Mouse (Mus musculus) neutrophil, adult 5-6 weeks (primary cell): ENCODE measurements around the gene Pfdn2. TPM values are rescaled to one million over a fixed set of nuclear protein-coding genes. Genes with fewer than 3 reads are reported as not detected.

ENCODE experiments used
- ATAC-seq: fragments of 151-379, 151-347 bp; 2 replicates; pipeline ENCODE4 v1.8.0; 2017; ENCODE audit warnings: mild to moderate bottlenecking, moderate TSS enrichment; ENCODE audit not compliant: insufficient number of reproducible peaks, poor library complexity, low FRiP score, severe bottlenecking; ENCODE audit errors: extremely low read depth
- total RNA-seq: library from RNA; stranded (forward); fragments of 200-1000 nt; gene quantifications from 2 replicates; pipeline ENCODE4 v1.2.3, GENCODE M21; 2017

Pfdn2 gene
- total RNA-seq, 1 experiment from 2014 or later: 18.7 TPM

DNA sequence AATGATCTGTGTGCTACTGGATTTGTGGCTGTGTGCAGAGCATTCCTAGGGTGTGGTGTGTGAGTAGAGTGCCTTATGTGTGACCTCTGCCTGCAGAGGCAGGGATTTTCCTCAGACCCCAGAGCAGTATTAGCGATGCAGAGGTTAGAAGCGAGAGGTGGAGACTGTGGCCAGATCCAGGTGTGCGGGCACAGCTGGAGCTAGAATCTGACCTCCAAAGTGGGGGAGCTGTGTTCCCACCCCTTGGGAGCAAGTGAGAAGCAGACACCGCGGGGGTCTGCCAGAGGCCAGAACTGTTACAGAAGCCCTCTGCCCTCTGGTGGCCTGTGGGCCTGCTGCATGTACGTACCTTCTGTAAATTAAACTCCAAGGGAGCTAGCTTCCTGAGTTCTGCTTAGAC, 41.6 kb downstream of the Pfdn2 start:
- no peak for ATAC-seq

GRCm38 (mm10) chr1:171388376-171389102, 43.1 kb downstream of the Pfdn2 start, which contains the start of gene Arhgap30:
Arhgap30 (plus strand) TSS chr1:171388954.
- ATAC-seq: peak; percentile 90

GRCm38 (mm10) chr1:171390101-171390500, 44.6 kb downstream of the Pfdn2 start:
- peak; percentile 75 for ATAC-seq

GRCm38 (mm10) chr1:171401821-171402220, 56.4 kb downstream of the Pfdn2 start:
- no peak for ATAC-seq

- ATAC-seq: no peak
Measured at GRCm38 (mm10) chr1:171402991-171403390, 57.5 kb downstream of the Pfdn2 start.

GRCm38 (mm10) chr1:171407263-171407662, 61.8 kb downstream of the Pfdn2 start:
- ATAC-seq: no peak

Other genes starting within 250 kb of the Pfdn2 start
- not detected in 2 replicates for gene Cfap126, start 231.8 kb upstream of the Pfdn2 start, total RNA-seq
- 16.3 and 16.9 TPM in 2 replicates for gene Sdhc, start 195.1 kb upstream of the Pfdn2 start, total RNA-seq
- gene Mpz, start 195.0 kb upstream of the Pfdn2 start, total RNA-seq: not detected in 2 replicates
- gene Pcp4l1, start 149.4 kb upstream of the Pfdn2 start, total RNA-seq: 0.49 and 0.81 TPM in 2 replicates
- gene Nr1i3, start 131.7 kb upstream of the Pfdn2 start, total RNA-seq: 0.25 TPM in 1 of 2 replicates, not detected in the other
- gene Tomm40l, start 123.2 kb upstream of the Pfdn2 start, total RNA-seq: 6.6 and 7.5 TPM in 2 replicates
- not detected in 2 replicates for gene Apoa2, start 120.6 kb upstream of the Pfdn2 start, total RNA-seq
- gene Fcer1g, start 111.3 kb upstream of the Pfdn2 start, total RNA-seq: 410 and 425 TPM in 2 replicates
- gene Adamts4, start 95.2 kb upstream of the Pfdn2 start, total RNA-seq: 0.12 TPM in 1 of 2 replicates, not detected in the other
- 150 and 174 TPM in 2 replicates for gene Ndufs2, start 94.3 kb upstream of the Pfdn2 start, total RNA-seq
- 116 and 144 TPM in 2 replicates for gene B4galt3, start 75.3 kb upstream of the Pfdn2 start, total RNA-seq
- 48.4 and 57.0 TPM in 2 replicates for gene Ppox, start 64.5 kb upstream of the Pfdn2 start, total RNA-seq
- 45.5 and 45.7 TPM in 2 replicates for gene Usp21, start 57.7 kb upstream of the Pfdn2 start, total RNA-seq
- 32.0 and 39.7 TPM in 2 replicates for gene Ufc1, start 50.6 kb upstream of the Pfdn2 start, total RNA-seq
- gene Dedd, start 16.5 kb upstream of the Pfdn2 start, total RNA-seq: 24.2 and 30.4 TPM in 2 replicates
- 27.2 and 33.0 TPM in 2 replicates for gene Nit1, start within 50 bp of the Pfdn2 start, total RNA-seq
- 0.58 TPM in 1 of 2 replicates, not detected in the other for gene Klhdc9, start 15.1 kb downstream of the Pfdn2 start, total RNA-seq
- 2.2 and 2.9 TPM in 2 replicates for gene Nectin4, start 24.4 kb downstream of the Pfdn2 start, total RNA-seq
- gene Arhgap30, start 43.3 kb downstream of the Pfdn2 start, total RNA-seq: 441 and 469 TPM in 2 replicates
- gene Usf1, start 65.6 kb downstream of the Pfdn2 start, total RNA-seq: 111 and 138 TPM in 2 replicates
- 8.8 and 15.2 TPM in 2 replicates for gene Tstd1, start 73.2 kb downstream of the Pfdn2 start, total RNA-seq
- gene F11r, start 91.9 kb downstream of the Pfdn2 start, total RNA-seq: 2.5 and 2.9 TPM in 2 replicates
- gene Alyref2, start 157.8 kb downstream of the Pfdn2 start, total RNA-seq: 20.3 and 20.7 TPM in 2 replicates
- not detected in 2 replicates for gene Itln1, start 189.6 kb downstream of the Pfdn2 start, total RNA-seq
- gene Cd244a, start 213.5 kb downstream of the Pfdn2 start, total RNA-seq: 126 and 134 TPM in 2 replicates